Mouse (Mus musculus) adrenal gland, adult 8-10 months (tissue): Measurements from ENCODE around the gene Mgat5b. TPM values are rescaled to one million over a fixed set of nuclear protein-coding genes. Genes with fewer than 3 reads are reported as not detected.

Experiments used
- DNase-seq: peaks from one replicate; pipeline ENCODE4 v3.0.0; 2022
- total RNA-seq, 4 experiments: library from RNA; stranded (reverse); gene quantifications; 2 replicates each; pipeline ENCODE4 v1.2.4; 2022

The Mgat5b gene
- total RNA-seq, 4 experiments from 2014 or later: 0.46 to 1.0 (median 0.77) TPM

- DNase-seq: no peak
Measured at GRCm38 (mm10) chr11:116919186-116920020, 740 bp downstream of the Mgat5b start.

GRCm38 (mm10) chr11:116920746-116921145 lies 2.1 kb downstream of the Mgat5b start:
- DNase-seq: no peak

- no peak for DNase-seq
Measured at GRCm38 (mm10) chr11:116922058-116922457, 3.4 kb downstream of the Mgat5b start.

- DNase-seq: no peak
Measured at GRCm38 (mm10) chr11:116928031-116928430, 9.4 kb downstream of the Mgat5b start.

- DNase-seq: no peak
Measured at GRCm38 (mm10) chr11:116934862-116935261, 16.2 kb downstream of the Mgat5b start.

- DNase-seq: no peak
Measured at GRCm38 (mm10) chr11:116935354-116935753, 16.7 kb downstream of the Mgat5b start.

- DNase-seq: no peak
Measured at GRCm38 (mm10) chr11:116935917-116936316, 17.3 kb downstream of the Mgat5b start.

GRCm38 (mm10) chr11:116937141-116937540 lies 18.5 kb downstream of the Mgat5b start:
- DNase-seq: no peak

- no peak for DNase-seq
Measured at GRCm38 (mm10) chr11:116940088-116940855, 21.6 kb downstream of the Mgat5b start.

- no peak for DNase-seq
Measured at GRCm38 (mm10) chr11:116944346-116944745, 25.7 kb downstream of the Mgat5b start.

- peak; percentile 43 for DNase-seq
Measured at GRCm38 (mm10) chr11:116949832-116950231, 31.2 kb downstream of the Mgat5b start.

- no peak for DNase-seq
Measured at GRCm38 (mm10) chr11:116951429-116951828, 32.8 kb downstream of the Mgat5b start.

GRCm38 (mm10) chr11:116954231-116955118 lies 35.8 kb downstream of the Mgat5b start:
- no peak for DNase-seq

- DNase-seq: no peak
Measured at GRCm38 (mm10) chr11:116958601-116959000, 39.9 kb downstream of the Mgat5b start.

GRCm38 (mm10) chr11:116965061-116965460 lies 46.4 kb downstream of the Mgat5b start:
- DNase-seq: peak; percentile 69

- DNase-seq: peak; percentile 69
Measured at GRCm38 (mm10) chr11:116965961-116966360, 47.3 kb downstream of the Mgat5b start.

GRCm38 (mm10) chr11:116968586-116968985 lies 49.9 kb downstream of the Mgat5b start:
- DNase-seq: no peak

- no peak for DNase-seq
Measured at GRCm38 (mm10) chr11:116969498-116969897, 50.8 kb downstream of the Mgat5b start.

GRCm38 (mm10) chr11:116970847-116971246 lies 52.2 kb downstream of the Mgat5b start:
- no peak for DNase-seq

GRCm38 (mm10) chr11:116972828-116973227 lies 54.2 kb downstream of the Mgat5b start:
- DNase-seq: no peak

GRCm38 (mm10) chr11:116973508-116973907 lies 54.8 kb downstream of the Mgat5b start:
- no peak for DNase-seq

- no peak for DNase-seq
Measured at GRCm38 (mm10) chr11:116974341-116974740, 55.7 kb downstream of the Mgat5b start.
